Mouse (Mus musculus): ENCODE results near the gene C1qc. TPM values are rescaled to one million over a fixed set of nuclear protein-coding genes. Genes with fewer than 3 reads are reported as not detected.

The C1qc gene
- total RNA-seq, 1 experiment from 2014 or later = not detected

- ATAC-seq (replicated peaks; ENCODE audit: insufficient number of reproducible peaks, low FRiP score, low TSS enrichment, poor library complexity, severe bottlenecking) = no peak
Measured at GRCm38 (mm10) chr4:136898637-136899036, 5.8 kb upstream of the C1qc start, which contains the start of gene C1qa. Gene C1qa, minus strand, starts transcription at chr4:136898803.

GRCm38 (mm10) chr4:136898084-136898598, 5.3 kb upstream of the C1qc start:
- no peak for ATAC-seq (replicated peaks; ENCODE audit: insufficient number of reproducible peaks, low FRiP score, low TSS enrichment, poor library complexity, severe bottlenecking)

GRCm38 (mm10) chr4:136896461-136896860, 3.6 kb upstream of the C1qc start:
- no peak for ATAC-seq (replicated peaks; ENCODE audit: insufficient number of reproducible peaks, low FRiP score, low TSS enrichment, poor library complexity, severe bottlenecking)

GRCm38 (mm10) chr4:136895861-136896260, 3.0 kb upstream of the C1qc start:
- ATAC-seq (replicated peaks; ENCODE audit: insufficient number of reproducible peaks, low FRiP score, low TSS enrichment, poor library complexity, severe bottlenecking) = no peak

GRCm38 (mm10) chr4:136894821-136895220, 2.0 kb upstream of the C1qc start:
- no peak for ATAC-seq (replicated peaks; ENCODE audit: insufficient number of reproducible peaks, low FRiP score, low TSS enrichment, poor library complexity, severe bottlenecking)

- no peak for ATAC-seq (replicated peaks; ENCODE audit: insufficient number of reproducible peaks, low FRiP score, low TSS enrichment, poor library complexity, severe bottlenecking)
Measured at GRCm38 (mm10) chr4:136893691-136894543, 1.1 kb upstream of the C1qc start.

- ATAC-seq (replicated peaks; ENCODE audit: insufficient number of reproducible peaks, low FRiP score, low TSS enrichment, poor library complexity, severe bottlenecking) = no peak
Measured at GRCm38 (mm10) chr4:136892371-136892770, 494 bp downstream of the C1qc start.

GRCm38 (mm10) chr4:136891115-136891514, 1.8 kb downstream of the C1qc start:
- no peak for ATAC-seq (replicated peaks; ENCODE audit: insufficient number of reproducible peaks, low FRiP score, low TSS enrichment, poor library complexity, severe bottlenecking)

GRCm38 (mm10) chr4:136889981-136890380, 2.9 kb downstream of the C1qc start:
- no peak for ATAC-seq (replicated peaks; ENCODE audit: insufficient number of reproducible peaks, low FRiP score, low TSS enrichment, poor library complexity, severe bottlenecking)

GRCm38 (mm10) chr4:136887714-136888113, 5.2 kb downstream of the C1qc start:
- ATAC-seq (replicated peaks; ENCODE audit: insufficient number of reproducible peaks, low FRiP score, low TSS enrichment, poor library complexity, severe bottlenecking) = no peak

GRCm38 (mm10) chr4:136886101-136886500, 6.8 kb downstream of the C1qc start, which contains the start of gene C1qb:
Gene C1qb, minus strand, starts transcription at chr4:136886187.
- no peak for ATAC-seq (replicated peaks; ENCODE audit: insufficient number of reproducible peaks, low FRiP score, low TSS enrichment, poor library complexity, severe bottlenecking)

GRCm38 (mm10) chr4:136878601-136879000, 14.3 kb downstream of the C1qc start:
- no peak for ATAC-seq (replicated peaks; ENCODE audit: insufficient number of reproducible peaks, low FRiP score, low TSS enrichment, poor library complexity, severe bottlenecking)

GRCm38 (mm10) chr4:136878171-136878570, 14.7 kb downstream of the C1qc start:
- no peak for ATAC-seq (replicated peaks; ENCODE audit: insufficient number of reproducible peaks, low FRiP score, low TSS enrichment, poor library complexity, severe bottlenecking)

- ATAC-seq (replicated peaks; ENCODE audit: insufficient number of reproducible peaks, low FRiP score, low TSS enrichment, poor library complexity, severe bottlenecking) = no peak
Measured at GRCm38 (mm10) chr4:136876971-136877370, 15.9 kb downstream of the C1qc start.

- no peak for ATAC-seq (replicated peaks; ENCODE audit: insufficient number of reproducible peaks, low FRiP score, low TSS enrichment, poor library complexity, severe bottlenecking)
Measured at GRCm38 (mm10) chr4:136875012-136875411, 17.9 kb downstream of the C1qc start.

GRCm38 (mm10) chr4:136868371-136868770, 24.5 kb downstream of the C1qc start:
- ATAC-seq (replicated peaks; ENCODE audit: insufficient number of reproducible peaks, low FRiP score, low TSS enrichment, poor library complexity, severe bottlenecking) = no peak

GRCm38 (mm10) chr4:136867690-136868345, 25.0 kb downstream of the C1qc start:
- ATAC-seq (replicated peaks; ENCODE audit: insufficient number of reproducible peaks, low FRiP score, low TSS enrichment, poor library complexity, severe bottlenecking) = no peak

GRCm38 (mm10) chr4:136865531-136865930, 27.3 kb downstream of the C1qc start:
- no peak for ATAC-seq (replicated peaks; ENCODE audit: insufficient number of reproducible peaks, low FRiP score, low TSS enrichment, poor library complexity, severe bottlenecking)

GRCm38 (mm10) chr4:136864751-136865470, 28.0 kb downstream of the C1qc start:
- ATAC-seq (replicated peaks; ENCODE audit: insufficient number of reproducible peaks, low FRiP score, low TSS enrichment, poor library complexity, severe bottlenecking) = no peak

All from monocyte, adult 5-6 weeks (primary cell).